Mouse (Mus musculus) MEL (cell line): ENCODE data around the gene Lsamp. TPM values are rescaled to one million over a fixed set of nuclear protein-coding genes. Genes with fewer than 3 reads are reported as not detected.

Source experiments
- DNase-seq: peaks from one replicate; pipeline ENCODE4 v3.0.0; 2011; ENCODE audit warnings: low read depth, low spot score
- H3K27ac ChIP-seq: 2 replicates; pipeline ENCODE4 v1.5.1; 2012; ENCODE audit warnings: low read depth, mild to moderate bottlenecking, control low read depth, low read length, moderate library complexity; ENCODE audit not compliant: control insufficient read depth
- H3K27me3 ChIP-seq, 2 experiments: fragments of 150-350 bp in 1 of 2; sonication (generic) in 1 of 2; 2 replicates each; pipeline ENCODE4 v1.6.1; 2012; ENCODE audit warnings: low read length in 2 of 2, mild to moderate bottlenecking in 2 of 2, improper control_type of control experiment in 1 of 2, moderate library complexity in 1 of 2; ENCODE audit not compliant: insufficient read depth in 2 of 2, control insufficient read depth in 1 of 2
- H3K36me3 ChIP-seq, 2 experiments: 2 replicates each; pipeline ENCODE4 v1.6.1; 2012 to 2014; ENCODE audit warnings: low read length in 2 of 2, improper control_type of control experiment in 1 of 2, inconsistent platforms in 1 of 2, mild to moderate bottlenecking in 1 of 2; ENCODE audit not compliant: insufficient read depth in 2 of 2, control insufficient read depth in 1 of 2
- H3K4me1 ChIP-seq, 2 experiments: fragments of 150-350 bp in 1 of 2; sonication (generic) in 1 of 2; 2 replicates each; pipeline ENCODE4 v1.6.1; 2012; ENCODE audit warnings: low read length in 2 of 2, improper control_type of control experiment in 1 of 2, mild to moderate bottlenecking in 1 of 2; ENCODE audit not compliant: insufficient read depth in 2 of 2, control insufficient read depth in 1 of 2
- H3K4me3 ChIP-seq, 2 experiments: fragments of 150-350 bp in 1 of 2; sonication (generic) in 1 of 2; 2 replicates each; pipeline ENCODE4 v1.5.1; 2012; ENCODE audit warnings: low read depth in 2 of 2, low read length in 2 of 2, mild to moderate bottlenecking in 2 of 2, moderate library complexity in 2 of 2, control low read depth in 1 of 2, improper control_type of control experiment in 1 of 2; ENCODE audit not compliant: control insufficient read depth in 1 of 2, insufficient read depth in 1 of 2
- H3K79me2 ChIP-seq: 2 replicates; pipeline ENCODE4 v1.6.1; 2012; ENCODE audit warnings: mild to moderate bottlenecking, low read length, moderate library complexity; ENCODE audit not compliant: control insufficient read depth, poor library complexity, insufficient read depth
- H3K9ac ChIP-seq: 2 replicates; pipeline ENCODE4 v1.6.1; 2012; ENCODE audit warnings: low read depth, mild to moderate bottlenecking, control low read depth, low read length, moderate library complexity; ENCODE audit not compliant: control insufficient read depth, poor library complexity, severe bottlenecking
- H3K9me3 ChIP-seq: fragments of 150-350 bp; sonication (generic); replicated peaks from 2 replicates; pipeline ENCODE4 v1.6.1; 2012; ENCODE audit warnings: mild to moderate bottlenecking, low read length, improper control_type of control experiment, moderate library complexity; ENCODE audit not compliant: insufficient read depth
- BHLHE40 ChIP-seq: IDR thresholded peaks from 2 replicates; pipeline ENCODE4 v1.6.1; 2012; ENCODE audit warnings: low read depth, mild to moderate bottlenecking, inconsistent platforms, low read length, improper control_type of control experiment, borderline replicate concordance
- CHD2 ChIP-seq: IDR thresholded peaks from 2 replicates; pipeline ENCODE4 v1.6.1; 2011; ENCODE audit warnings: low read length, improper control_type of control experiment
- EP300 ChIP-seq, 2 experiments: IDR thresholded peaks; 2 replicates each; pipeline ENCODE4 v1.6.1; 2011; ENCODE audit warnings: improper control_type of control experiment in 2 of 2, low read length in 2 of 2, low read depth in 1 of 2, mild to moderate bottlenecking in 1 of 2
- ETS1 ChIP-seq: IDR thresholded peaks from 2 replicates; pipeline ENCODE4 v1.6.1; 2012; ENCODE audit warnings: low read depth, mild to moderate bottlenecking, inconsistent platforms, low read length, improper control_type of control experiment, moderate library complexity
- GABPA ChIP-seq: IDR thresholded peaks from 2 replicates; pipeline ENCODE4 v1.6.1; 2012; ENCODE audit warnings: low read depth, mild to moderate bottlenecking, inconsistent platforms, low read length, improper control_type of control experiment, moderate library complexity
- HCFC1 ChIP-seq: IDR thresholded peaks from 2 replicates; pipeline ENCODE4 v1.6.1; 2012; ENCODE audit warnings: low read depth, mild to moderate bottlenecking, inconsistent platforms, low read length, improper control_type of control experiment, moderate library complexity
- JUND ChIP-seq: IDR thresholded peaks from 2 replicates; pipeline ENCODE4 v1.6.1; 2011; ENCODE audit warnings: low read depth, mild to moderate bottlenecking, improper control_type of control experiment, low read length
- KAT2A ChIP-seq: conservative IDR thresholded peaks from 2 replicates; pipeline ENCODE4 v1.6.1; 2012; ENCODE audit warnings: low read depth, low read length, improper control_type of control experiment, inconsistent platforms
- MAFK ChIP-seq: IDR thresholded peaks from 2 replicates; pipeline ENCODE4 v1.6.1; 2011; ENCODE audit warnings: low read depth, mild to moderate bottlenecking, low read length, improper control_type of control experiment, borderline replicate concordance
- MAZ ChIP-seq: IDR thresholded peaks from 2 replicates; pipeline ENCODE4 v1.6.1; 2012; ENCODE audit warnings: low read depth, mild to moderate bottlenecking, inconsistent platforms, low read length, improper control_type of control experiment
- MEF2A ChIP-seq: IDR thresholded peaks from 2 replicates; pipeline ENCODE4 v1.6.1; 2014; ENCODE audit warnings: low read depth, mild to moderate bottlenecking, inconsistent platforms, low read length, improper control_type of control experiment; ENCODE audit not compliant: poor library complexity, insufficient replicate concordance, severe bottlenecking; ENCODE audit errors: extremely low read depth
- MXI1 ChIP-seq: IDR thresholded peaks from 2 replicates; pipeline ENCODE4 v1.6.1; 2011; ENCODE audit warnings: mild to moderate bottlenecking, low read depth, low read length, improper control_type of control experiment
- MYB ChIP-seq: IDR thresholded peaks from 2 replicates; pipeline ENCODE4 v1.6.1; 2011; ENCODE audit warnings: mild to moderate bottlenecking, low read depth, low read length, improper control_type of control experiment
- MYC ChIP-seq: IDR thresholded peaks from 2 replicates; pipeline ENCODE4 v1.6.1; 2011; ENCODE audit warnings: low read depth, mild to moderate bottlenecking, low read length, improper control_type of control experiment, moderate library complexity
- NELFE ChIP-seq: IDR thresholded peaks from 2 replicates; pipeline ENCODE4 v1.6.1; 2011; ENCODE audit warnings: low read depth, low read length, improper control_type of control experiment
- NRF1 ChIP-seq: IDR thresholded peaks from 2 replicates; pipeline ENCODE4 v1.6.1; 2014; ENCODE audit warnings: low read depth, mild to moderate bottlenecking, inconsistent platforms, low read length, improper control_type of control experiment, moderate library complexity; ENCODE audit not compliant: poor library complexity, insufficient read depth, severe bottlenecking
- POLR2A ChIP-seq, 2 experiments: IDR thresholded peaks; 2 replicates each; pipeline ENCODE4 v1.6.1; 2011 to 2012; ENCODE audit warnings: low read length in 2 of 2, mild to moderate bottlenecking in 2 of 2, control low read depth in 1 of 2, improper control_type of control experiment in 1 of 2, low read depth in 1 of 2, moderate library complexity in 1 of 2; ENCODE audit not compliant: control insufficient read depth in 1 of 2, insufficient read depth in 1 of 2, poor library complexity in 1 of 2
- RAD21 ChIP-seq: IDR thresholded peaks from 2 replicates; pipeline ENCODE4 v1.6.1; 2011; ENCODE audit warnings: mild to moderate bottlenecking, low read depth, low read length, improper control_type of control experiment
- SIN3A ChIP-seq: IDR thresholded peaks from 2 replicates; pipeline ENCODE4 v1.6.1; 2012; ENCODE audit warnings: low read length, improper control_type of control experiment, inconsistent platforms
- SMC3 ChIP-seq: IDR thresholded peaks from 2 replicates; pipeline ENCODE4 v1.6.1; 2011; ENCODE audit warnings: low read depth, low read length, improper control_type of control experiment
- TCF12 ChIP-seq: IDR thresholded peaks from 2 replicates; pipeline ENCODE4 v1.6.1; 2014; ENCODE audit warnings: low read depth, mild to moderate bottlenecking, inconsistent platforms, low read length, improper control_type of control experiment, moderate library complexity
- UBTF ChIP-seq: IDR thresholded peaks from 2 replicates; pipeline ENCODE4 v1.6.1; 2012; ENCODE audit warnings: low read depth, mild to moderate bottlenecking, inconsistent platforms, low read length, improper control_type of control experiment, moderate library complexity, borderline replicate concordance; ENCODE audit not compliant: insufficient read depth
- USF1 ChIP-seq: IDR thresholded peaks from 2 replicates; pipeline ENCODE4 v1.6.1; 2014; ENCODE audit warnings: low read depth, mild to moderate bottlenecking, inconsistent platforms, low read length, improper control_type of control experiment, moderate library complexity
- USF2 ChIP-seq, 2 experiments: IDR thresholded peaks; 2 replicates each; pipeline ENCODE4 v1.6.1; 2011 to 2012; ENCODE audit warnings: improper control_type of control experiment in 2 of 2, low read length in 2 of 2, borderline replicate concordance in 1 of 2, inconsistent platforms in 1 of 2, low read depth in 1 of 2, mild to moderate bottlenecking in 1 of 2; ENCODE audit not compliant: insufficient read depth in 1 of 2
- ZKSCAN1 ChIP-seq: IDR thresholded peaks from 2 replicates; pipeline ENCODE4 v1.6.1; 2012; ENCODE audit warnings: low read depth, mild to moderate bottlenecking, inconsistent platforms, low read length, improper control_type of control experiment, moderate library complexity
- ZMIZ1 ChIP-seq: IDR thresholded peaks from 2 replicates; pipeline ENCODE4 v1.6.1; 2012; ENCODE audit warnings: low read depth, mild to moderate bottlenecking, inconsistent platforms, low read length, improper control_type of control experiment, moderate library complexity
- polyA plus RNA-seq, 2 experiments: library from polyadenylated mRNA; stranded (reverse) in 1 of 2; unstranded in 1 of 2; fragments of >175 nt in 1 of 2; fragments of >200 nt in 1 of 2; gene quantifications; 2 replicates each; pipeline versions ENCODE4 v1.2.1 to v1.2.4; 2012; ENCODE audit warnings: low replicate concordance in 2 of 2, low read depth in 1 of 2; ENCODE audit not compliant: insufficient read length in 2 of 2, insufficient read depth in 1 of 2, missing spikeins in 1 of 2
- total RNA-seq: library from RNA; depleted of rRNA; stranded (reverse); fragments of 300-350 nt; gene quantifications from 2 replicates; pipeline ENCODE4 v1.2.3, GENCODE M21; 2012

Lsamp gene
- total and polyA plus RNA-seq, 3 experiments: 0.42 TPM; not detected in 2

- Histone ChIP-seq H3K4me1 (no peaks in the 10 kb centered on the region), H3K27me3 (no peaks in the 10 kb centered on the region), H3K79me2 (no peaks in the 10 kb centered on the region), H3K27ac (no peak overlapping the region), H3K4me3 (no peak overlapping the region), H3K9ac (no peak overlapping the region), H3K36me3 (no peaks in the 10 kb centered on the region), H3K9me3 (no peaks in the 10 kb centered on the region)
- no peak for DNase-seq
- TF ChIP-seq RAD21: no peak
- no peak for TF ChIP-seq USF2 (IDR thresholded peaks at IDR 0.05; ENCODE audit: borderline replicate concordance in 1 of 2, insufficient read depth in 1 of 2, low read depth in 1 of 2, low read length in 2 of 2)
- no peak for TF ChIP-seq SIN3A
- no peak for TF ChIP-seq GABPA
- no peak for TF ChIP-seq USF1
- no peak for TF ChIP-seq HCFC1
- no peak for TF ChIP-seq MYB
- TF ChIP-seq BHLHE40: no peak
- TF ChIP-seq POLR2A (IDR thresholded peaks at IDR 0.05; ENCODE audit: control insufficient read depth in 1 of 2, insufficient read depth in 1 of 2, low read depth in 1 of 2, low read length in 2 of 2, poor library complexity in 1 of 2): no peak
- TF ChIP-seq ETS1: no peak
- TF ChIP-seq MXI1: no peak
- TF ChIP-seq KAT2A: no peak
- TF ChIP-seq SMC3: no peak
- no peak for TF ChIP-seq JUND
- no peak for TF ChIP-seq ZKSCAN1
Measured at GRCm38 (mm10) chr16:41633898-41634297, 1649.7 kb downstream of the Lsamp start.

DNA sequence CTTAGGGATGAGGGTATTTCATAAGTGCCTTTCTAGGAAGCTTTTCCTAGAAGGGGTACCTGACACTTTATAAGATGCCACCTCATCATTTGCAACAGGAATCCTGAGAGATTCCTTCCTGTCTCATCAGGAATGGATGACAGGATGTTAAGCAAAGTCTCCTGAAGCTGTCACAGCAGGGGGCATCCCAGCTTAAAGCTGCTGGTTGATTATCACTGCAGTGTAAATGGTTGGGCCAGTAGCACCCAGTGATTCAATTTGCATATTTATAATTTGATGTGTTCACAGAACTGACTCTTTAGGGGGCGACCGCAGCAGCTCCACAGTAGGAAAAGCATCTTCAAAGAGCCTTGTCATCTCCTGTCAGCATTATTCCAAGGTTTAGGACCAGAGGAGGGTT, 1656.7 kb downstream of the Lsamp start:
- Histone ChIP-seq H3K4me3 (no peak overlapping the region), H3K27me3 (no peaks in the 10 kb centered on the region), H3K27ac (no peak overlapping the region), H3K36me3 (no peaks in the 10 kb centered on the region), H3K9me3 (no peaks in the 10 kb centered on the region), H3K9ac (no peak overlapping the region), H3K4me1 (no peaks in the 10 kb centered on the region), H3K79me2 (no peaks in the 10 kb centered on the region)
- no peak for DNase-seq
- TF ChIP-seq USF1 (no peak), SIN3A (no peak), TCF12 (no peak), BHLHE40 (no peak)

DNA sequence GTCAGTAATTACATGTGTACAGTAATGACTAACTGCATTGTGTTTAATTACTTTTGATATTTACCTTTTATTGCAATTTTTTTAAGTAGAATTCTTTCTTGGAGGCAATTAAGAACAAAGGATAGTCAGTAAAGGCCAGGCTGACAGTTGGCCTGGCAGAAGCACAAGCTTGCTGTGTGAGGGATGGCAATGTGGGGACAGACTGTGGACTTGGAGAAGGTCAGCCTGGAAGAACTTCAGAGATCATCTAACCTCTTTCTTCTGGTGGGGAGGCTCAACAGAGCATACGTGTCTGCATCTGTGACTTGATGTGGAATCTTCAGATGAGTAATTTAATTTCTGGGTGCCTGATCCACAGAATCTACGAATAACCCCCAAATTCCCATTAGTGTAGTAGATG, 1669.1 kb downstream of the Lsamp start:
- Histone ChIP-seq H3K4me3 (no peak overlapping the region), H3K79me2 (no peaks in the 10 kb centered on the region), H3K27me3 (no peaks in the 10 kb centered on the region), H3K36me3 (no peaks in the 10 kb centered on the region), H3K27ac (no peak overlapping the region), H3K9ac (no peak overlapping the region), H3K9me3 (no peaks in the 10 kb centered on the region), H3K4me1 (no peaks in the 10 kb centered on the region)
- DNase-seq: no peak
- no peak for TF ChIP-seq NELFE
- TF ChIP-seq UBTF: no peak
- no peak for TF ChIP-seq KAT2A
- TF ChIP-seq RAD21: no peak
- TF ChIP-seq MEF2A: no peak
- TF ChIP-seq NRF1: no peak
- no peak for TF ChIP-seq MXI1
- TF ChIP-seq JUND: no peak
- no peak for TF ChIP-seq CHD2
- no peak for TF ChIP-seq ZMIZ1
- TF ChIP-seq EP300 (IDR thresholded peaks at IDR 0.05; ENCODE audit: low read depth in 1 of 2, low read length in 2 of 2): no peak
- TF ChIP-seq MYC: no peak
- TF ChIP-seq MAZ: no peak
- TF ChIP-seq MAFK: no peak
- no peak for TF ChIP-seq ETS1
